Mouse (Mus musculus) lung, adult 2 months (tissue): ENCODE results near the gene Olfr974.
"Not testable (repeated sequence)": the region's sequence is repeated elsewhere in the genome, so short reads cannot be mapped to it uniquely, and the experiment has no call there.

ENCODE experiments used
- CTCF ChIP-seq: fragments of 200-500 bp; IDR thresholded peaks from 2 replicates; pipeline ENCODE4 v1.5.1; 2011; ENCODE audit warnings: mild to moderate bottlenecking, low read length, control low read depth; ENCODE audit not compliant: insufficient read depth
- POLR2A ChIP-seq: fragments of 200-500 bp; IDR thresholded peaks from 2 replicates; pipeline ENCODE4 v1.6.1; 2011; ENCODE audit warnings: low read depth, mild to moderate bottlenecking, control low read depth, low read length, borderline replicate concordance; ENCODE audit errors: extremely low read depth

DNA sequence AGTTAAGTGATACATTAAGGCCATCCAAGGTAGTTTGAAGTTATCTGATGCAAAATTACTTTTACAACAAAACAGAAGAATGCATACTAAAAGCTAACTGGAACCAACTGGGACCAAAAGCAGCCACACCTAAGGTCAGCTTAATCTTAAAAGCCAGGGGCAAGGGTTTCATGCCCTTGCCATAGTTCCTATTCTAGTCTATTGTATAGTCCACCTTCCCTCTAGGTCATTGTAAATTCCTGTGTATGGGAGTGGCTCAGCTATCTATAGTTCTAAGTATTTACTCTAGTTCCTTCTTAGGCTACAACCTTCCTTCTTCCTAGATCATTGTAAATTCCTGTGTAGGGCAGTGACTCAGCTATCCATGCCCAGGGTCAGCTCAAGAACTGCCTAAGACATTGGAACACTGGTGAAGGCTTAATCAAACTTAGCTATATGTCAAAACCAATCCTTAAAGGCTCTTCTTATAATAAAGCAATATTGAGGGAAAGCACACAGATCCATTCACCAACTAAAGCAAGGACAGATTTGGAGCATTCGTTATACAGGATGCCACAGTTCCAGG is 39.4 kb downstream of the Olfr974 start:
- not testable (repeated sequence) for TF ChIP-seq POLR2A, CTCF
